Mouse (Mus musculus): ENCODE results near the gene Cyp4f17. TPM values are rescaled to one million over a fixed set of nuclear protein-coding genes. Genes with fewer than 3 reads are reported as not detected.
A peak's percentile ranks its signal among the peaks of the same experiment; 100 is the strongest.
"Not testable (repeated sequence)": the region's sequence is repeated elsewhere in the genome, so short reads cannot be mapped to it uniquely, and the experiment has no call there.

The Cyp4f17 gene
- polyA plus RNA-seq, 1 experiment from 2014 or later: 7.3 TPM

GRCm38 (mm10) chr17:32481766-32482165, 24.1 kb upstream of the Cyp4f17 start:
- WGBS: 78% methylated on average over 14 of the region's 14 CpGs
- Histone ChIP-seq H3K4me2 (replicated peaks; ENCODE audit: low read depth, low read length) (no peak overlapping the region), H3K4me3 (ENCODE audit: low read length) (no peak overlapping the region), H3K9ac (ENCODE audit: low read depth, low read length) (no peak overlapping the region), H3K9me3 (ENCODE audit: control insufficient read depth, low read length) (no peaks in the 10 kb centered on the region), H3K27ac (ENCODE audit: low read depth, low read length) (no peak overlapping the region), H3K36me3 (ENCODE audit: control insufficient read depth, insufficient read depth, low read length) (no peaks in the 10 kb centered on the region), H3K27me3 (ENCODE audit: control insufficient read depth, insufficient read depth, low read length) (peaks cover 4% of the 10 kb centered on the region; the same call in 1 of the 2 replicates), H3K4me1 (ENCODE audit: control insufficient read depth, insufficient read depth, low read length) (no peaks in the 10 kb centered on the region)
- ATAC-seq (ENCODE audit: low FRiP score, low TSS enrichment): no peak

DNA sequence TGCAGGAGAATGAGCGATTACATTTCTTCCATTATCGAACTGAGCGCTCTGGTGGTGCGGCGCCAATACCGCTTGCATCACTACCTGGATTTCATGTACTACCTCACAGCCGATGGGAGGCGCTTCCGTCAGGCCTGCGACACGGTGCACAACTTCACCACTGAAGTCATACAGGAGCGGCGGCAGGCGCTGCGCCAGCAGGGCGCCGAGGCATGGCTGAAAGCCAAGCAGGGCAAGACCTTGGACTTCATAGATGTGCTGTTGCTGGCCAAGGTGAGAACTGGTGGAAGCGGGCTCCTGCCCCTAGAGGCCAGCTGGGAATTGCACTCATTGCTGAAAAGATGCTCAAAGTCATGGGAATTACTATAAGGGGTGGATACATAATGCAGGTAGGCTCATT, 22.6 kb upstream of the Cyp4f17 start:
- no peak overlapping the region for H3K9ac ChIP-seq (ENCODE audit: low read depth, low read length)
- no peaks in the 10 kb centered on the region for H3K4me1 ChIP-seq (ENCODE audit: control insufficient read depth, insufficient read depth, low read length)
- no peaks in the 10 kb centered on the region for H3K9me3 ChIP-seq (ENCODE audit: control insufficient read depth, low read length)
- WGBS: 15% methylated on average over 18 of the region's 18 CpGs
- H3K27me3 ChIP-seq (ENCODE audit: control insufficient read depth, insufficient read depth, low read length): peaks cover 4% of the 10 kb centered on the region; the same call in 1 of the 2 replicates
- ATAC-seq (ENCODE audit: low FRiP score, low TSS enrichment): peak; percentile 85
- H3K27ac ChIP-seq (ENCODE audit: low read depth, low read length): no peak overlapping the region
- H3K4me2 ChIP-seq (replicated peaks; ENCODE audit: low read depth, low read length): no peak overlapping the region
- H3K36me3 ChIP-seq (ENCODE audit: control insufficient read depth, insufficient read depth, low read length): no peaks in the 10 kb centered on the region
- H3K4me3 ChIP-seq (ENCODE audit: low read length): no peak overlapping the region

DNA sequence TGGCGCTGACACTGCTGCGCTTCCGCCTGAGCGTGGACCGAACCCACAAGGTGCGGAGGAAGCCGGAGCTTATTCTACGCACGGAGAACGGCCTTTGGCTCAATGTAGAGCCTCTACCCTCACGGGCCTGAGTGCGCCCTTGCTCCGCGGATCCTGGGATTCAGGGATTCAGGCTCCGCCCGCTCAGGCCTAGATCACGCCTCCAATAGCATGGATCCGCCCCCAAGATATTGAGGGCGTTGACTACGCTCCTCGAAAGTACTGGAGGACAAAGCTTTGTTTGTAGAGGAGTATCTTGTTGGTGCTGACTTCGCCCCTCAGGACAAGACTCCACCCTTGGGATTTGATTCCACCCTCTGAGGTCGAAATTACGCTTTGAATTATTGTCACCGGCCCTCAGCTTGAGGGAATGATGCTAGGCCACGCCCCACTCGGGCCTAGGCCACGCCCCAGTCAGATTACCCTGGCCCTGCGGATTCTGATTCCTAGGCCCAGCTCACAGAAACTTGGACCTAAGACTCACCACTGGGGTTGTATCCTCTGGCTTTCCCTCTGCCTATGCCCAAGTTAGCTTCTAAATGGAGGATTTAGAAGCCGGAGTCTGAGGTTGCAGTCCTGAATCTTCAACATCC, 13.4 kb upstream of the Cyp4f17 start:
- Histone ChIP-seq H3K27me3 (ENCODE audit: control insufficient read depth, insufficient read depth, low read length) (no peaks in the 10 kb centered on the region), H3K4me2 (replicated peaks; ENCODE audit: low read depth, low read length) (peak overlapping the region; percentile 48), H3K9me3 (ENCODE audit: control insufficient read depth, low read length) (no peaks in the 10 kb centered on the region), H3K27ac (ENCODE audit: low read depth, low read length) (no peak overlapping the region), H3K4me3 (ENCODE audit: low read length) (peak overlapping the region; percentile 31), H3K36me3 (ENCODE audit: control insufficient read depth, insufficient read depth, low read length) (no peaks in the 10 kb centered on the region), H3K4me1 (ENCODE audit: control insufficient read depth, insufficient read depth, low read length) (no peaks in the 10 kb centered on the region), H3K9ac (ENCODE audit: low read depth, low read length) (no peak overlapping the region)
- WGBS: 12% methylated on average over 30 of the region's 30 CpGs
- peak; percentile 86 for ATAC-seq (ENCODE audit: low FRiP score, low TSS enrichment)

- 42% methylated on average over 1 of the region's 1 CpGs for WGBS
- peak; percentile 77 for ATAC-seq (ENCODE audit: low FRiP score, low TSS enrichment)
Observed at GRCm38 (mm10) chr17:32494601-32495000, 11.2 kb upstream of the Cyp4f17 start.

DNA sequence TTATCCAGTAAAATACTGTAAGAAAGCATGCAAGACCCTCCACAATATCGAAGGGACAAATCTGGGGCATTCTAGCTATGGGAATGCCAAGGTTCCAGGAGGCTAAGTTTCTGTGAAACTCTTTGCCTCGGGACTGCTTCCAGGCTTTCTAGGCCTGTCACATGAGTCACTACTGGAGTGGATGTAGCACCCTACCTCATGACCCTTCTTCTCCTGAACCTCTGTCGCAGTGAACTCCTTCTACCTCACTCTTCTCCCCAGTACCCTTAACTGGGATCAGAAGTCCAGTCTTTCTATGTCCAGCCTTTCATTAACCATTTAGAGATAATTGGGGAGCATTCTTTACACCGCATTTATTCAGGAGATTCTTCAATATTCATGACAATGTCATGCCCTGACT, 5.3 kb upstream of the Cyp4f17 start:
- H3K9me3 ChIP-seq (ENCODE audit: control insufficient read depth, low read length); H3K4me3 ChIP-seq (ENCODE audit: low read length); H3K36me3 ChIP-seq (ENCODE audit: control insufficient read depth, insufficient read depth, low read length); H3K4me2 ChIP-seq (replicated peaks; ENCODE audit: low read depth, low read length); H3K4me1 ChIP-seq (ENCODE audit: control insufficient read depth, insufficient read depth, low read length); H3K27me3 ChIP-seq (ENCODE audit: control insufficient read depth, insufficient read depth, low read length); H3K9ac ChIP-seq (ENCODE audit: low read depth, low read length); H3K27ac ChIP-seq (ENCODE audit: low read depth, low read length); ATAC-seq (ENCODE audit: low FRiP score, low TSS enrichment): not testable (repeated sequence)
- WGBS: 89% methylated on average over 4 of the region's 4 CpGs

More at GRCm38 (mm10) chr17:32494601-32495000, 11.2 kb upstream of the Cyp4f17 start:
- no peaks in the 10 kb centered on the region for H3K27me3 ChIP-seq (ENCODE audit: control insufficient read depth, insufficient read depth, low read length)
- no peaks in the 10 kb centered on the region for H3K36me3 ChIP-seq (ENCODE audit: control insufficient read depth, insufficient read depth, low read length)
- H3K9me3 ChIP-seq (ENCODE audit: control insufficient read depth, low read length): no peaks in the 10 kb centered on the region
- H3K4me1 ChIP-seq (ENCODE audit: control insufficient read depth, insufficient read depth, low read length): no peaks in the 10 kb centered on the region
- no peak overlapping the region for H3K4me2 ChIP-seq (replicated peaks; ENCODE audit: low read depth, low read length)
- H3K27ac ChIP-seq (ENCODE audit: low read depth, low read length): no peak overlapping the region
- H3K9ac ChIP-seq (ENCODE audit: low read depth, low read length): no peak overlapping the region
- no peak overlapping the region for H3K4me3 ChIP-seq (ENCODE audit: low read length)

GRCm38 (mm10) chr17:32501051-32501450, 4.8 kb upstream of the Cyp4f17 start:
- no peak overlapping the region for H3K27ac ChIP-seq (ENCODE audit: low read depth, low read length)
- WGBS: 79% methylated on average over 3 of the region's 3 CpGs
- H3K4me3 ChIP-seq (ENCODE audit: low read length): no peak overlapping the region
- H3K9ac ChIP-seq (ENCODE audit: low read depth, low read length): no peak overlapping the region
- H3K4me1 ChIP-seq (ENCODE audit: control insufficient read depth, insufficient read depth, low read length): no peaks in the 10 kb centered on the region
- ATAC-seq (ENCODE audit: low FRiP score, low TSS enrichment): no peak
- H3K36me3 ChIP-seq (ENCODE audit: control insufficient read depth, insufficient read depth, low read length): no peaks in the 10 kb centered on the region
- no peaks in the 10 kb centered on the region for H3K27me3 ChIP-seq (ENCODE audit: control insufficient read depth, insufficient read depth, low read length)
- no peaks in the 10 kb centered on the region for H3K9me3 ChIP-seq (ENCODE audit: control insufficient read depth, low read length)
- H3K4me2 ChIP-seq (replicated peaks; ENCODE audit: low read depth, low read length): no peak overlapping the region

DNA sequence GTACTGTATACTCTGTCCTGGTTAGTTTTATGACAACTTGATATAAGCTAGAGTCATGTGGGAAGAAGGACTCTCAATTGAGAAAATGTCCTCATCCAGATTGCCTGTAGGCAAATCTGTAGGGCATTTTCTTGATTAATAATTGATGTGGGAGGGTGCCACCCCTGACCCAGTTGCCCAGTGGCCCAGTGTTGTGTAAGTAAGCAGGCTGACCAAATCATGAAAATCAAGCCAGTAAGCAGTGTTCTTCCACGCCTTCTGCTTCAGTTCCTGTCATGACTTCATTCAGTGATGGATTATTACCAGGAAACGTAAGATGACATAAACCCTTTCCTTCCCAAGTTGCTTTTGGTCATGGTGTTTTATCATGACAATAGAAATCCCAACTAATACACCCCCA, 2.7 kb upstream of the Cyp4f17 start:
- 0 out of 2 replicates have a peak, but pooled peaks cover 6% of the 10 kb centered on the region for H3K4me1 ChIP-seq (ENCODE audit: control insufficient read depth, insufficient read depth, low read length)
- no peak for ATAC-seq (ENCODE audit: low FRiP score, low TSS enrichment)
- H3K36me3 ChIP-seq (ENCODE audit: control insufficient read depth, insufficient read depth, low read length): no peaks in the 10 kb centered on the region

GRCm38 (mm10) chr17:32506729-32507245, 937 bp downstream of the Cyp4f17 start:
- Histone ChIP-seq H3K27ac (ENCODE audit: low read depth, low read length) (peak overlapping the region; percentile 55; the same call in 1 of the 2 replicates), H3K9me3 (ENCODE audit: control insufficient read depth, low read length) (no peaks in the 10 kb centered on the region), H3K4me3 (ENCODE audit: low read length) (peak overlapping the region; percentile 57), H3K27me3 (ENCODE audit: control insufficient read depth, insufficient read depth, low read length) (no peaks in the 10 kb centered on the region), H3K4me2 (replicated peaks; ENCODE audit: low read depth, low read length) (peak overlapping the region; percentile 88), H3K9ac (ENCODE audit: low read depth, low read length) (peak overlapping the region; percentile 58), H3K4me1 (ENCODE audit: control insufficient read depth, insufficient read depth, low read length) (0 out of 2 replicates have a peak, but pooled peaks cover 6% of the 10 kb centered on the region), H3K36me3 (ENCODE audit: control insufficient read depth, insufficient read depth, low read length) (no peaks in the 10 kb centered on the region)
- 28% methylated on average over 9 of the region's 9 CpGs for WGBS
- peak; percentile 56; the same call in 1 of the 2 replicates for ATAC-seq (ENCODE audit: low FRiP score, low TSS enrichment)

More for the DNA sequence above, 2.7 kb upstream of the Cyp4f17 start:
- H3K4me2 ChIP-seq (replicated peaks; ENCODE audit: low read depth, low read length): no peak overlapping the region
- 73% methylated on average over 2 of the region's 2 CpGs for WGBS
- no peak overlapping the region for H3K27ac ChIP-seq (ENCODE audit: low read depth, low read length)
- no peaks in the 10 kb centered on the region for H3K27me3 ChIP-seq (ENCODE audit: control insufficient read depth, insufficient read depth, low read length)
- H3K9me3 ChIP-seq (ENCODE audit: control insufficient read depth, low read length): no peaks in the 10 kb centered on the region
- no peak overlapping the region for H3K9ac ChIP-seq (ENCODE audit: low read depth, low read length)
- H3K4me3 ChIP-seq (ENCODE audit: low read length): no peak overlapping the region

GRCm38 (mm10) chr17:32516126-32516525, 10.3 kb downstream of the Cyp4f17 start:
- Histone ChIP-seq H3K9ac (ENCODE audit: low read depth, low read length) (no peak overlapping the region), H3K9me3 (ENCODE audit: control insufficient read depth, low read length) (no peaks in the 10 kb centered on the region), H3K36me3 (ENCODE audit: control insufficient read depth, insufficient read depth, low read length) (no peaks in the 10 kb centered on the region), H3K27me3 (ENCODE audit: control insufficient read depth, insufficient read depth, low read length) (no peaks in the 10 kb centered on the region), H3K4me2 (replicated peaks; ENCODE audit: low read depth, low read length) (no peak overlapping the region), H3K27ac (ENCODE audit: low read depth, low read length) (no peak overlapping the region), H3K4me3 (ENCODE audit: low read length) (no peak overlapping the region), H3K4me1 (ENCODE audit: control insufficient read depth, insufficient read depth, low read length) (no peaks in the 10 kb centered on the region)
- WGBS: 86% methylated on average over 5 of the region's 5 CpGs
- no peak for ATAC-seq (ENCODE audit: low FRiP score, low TSS enrichment)
